Mouse (Mus musculus): ENCODE results near the gene Calhm1.

- TF ChIP-seq POLR2A (IDR thresholded peaks at IDR 0.05; ENCODE audit: low read depth, low read length), result no peak
- TF ChIP-seq CTCF (IDR thresholded peaks at IDR 0.05; ENCODE audit: extremely low read depth, insufficient read depth, insufficient read length, insufficient replicate concordance), result no peak
These were observed 39.3 kb downstream of the Calhm1 start for GRCm38 (mm10) chr19:47104641-47105271.

Measured in spleen, adult 2 months (tissue).